In genomic region chr4:129513086-129513767, GRCm38 (mm10) we compare ENCODE assay signal across 8 mouse cellular contexts. TPM values are rescaled to one million over a fixed set of nuclear protein-coding genes. Genes with fewer than 3 reads are reported as not detected.
DNase-seq lines count a peak whose midpoint lies in the region; ATAC-seq and TF ChIP-seq lines count a peak whose summit lies in the region.

Gene Marcksl1 (plus strand): TSS chr4:129513581.

- peaks cover 4% of the 10 kb centered on the region for H3K4me1 ChIP-seq in ES-Bruce4 (ENCODE audit: control insufficient read depth, insufficient read depth, low read length)
- no peaks in the 10 kb centered on the region for H3K4me1 ChIP-seq in forebrain, postnatal 0 days (ENCODE audit: insufficient read depth)
- H3K4me1 ChIP-seq in lung, embryonic 14.5 days (ENCODE audit: insufficient read depth) = 0 out of 2 replicates have a peak, but pooled peaks cover 3% of the 10 kb centered on the region
- H3K4me1 ChIP-seq in thymus, adult 2 months (replicated peaks; ENCODE audit: control insufficient read depth, insufficient read depth, low read length) = peaks cover 11% of the 10 kb centered on the region; the same call in 1 of the 2 replicates

- H3K4me3 ChIP-seq in ES-Bruce4 (ENCODE audit: low read depth, low read length) = peak within 1 kb of the TSS; percentile 69
- peak within 1 kb of the TSS; percentile 100 for H3K4me3 ChIP-seq in forebrain, postnatal 0 days (ENCODE audit: low read depth, low read length)
- H3K4me3 ChIP-seq in lung, embryonic 14.5 days (ENCODE audit: low read depth, low read length) = peak within 1 kb of the TSS; percentile 100
- H3K4me3 ChIP-seq in thymus, adult 2 months (ENCODE audit: control insufficient read depth, insufficient read depth, low read length) = peak within 1 kb of the TSS; percentile 80

- TF ChIP-seq EP300 in ES-Bruce4 (IDR thresholded peaks at IDR 0.05; ENCODE audit: insufficient read depth, low read depth, low read length) = no peak

- no peak for TF ChIP-seq CTCF in ES-Bruce4 (IDR thresholded peaks at IDR 0.05; ENCODE audit: low read depth, low read length)
- 0 out of 2 replicates have a peak, but pooled peaks have one; percentile 2 for TF ChIP-seq CTCF in forebrain, postnatal 0 days (IDR thresholded peaks at IDR 0.05; ENCODE audit: low read depth)
- no peak for TF ChIP-seq CTCF in lung, embryonic 14.5 days (IDR thresholded peaks at IDR 0.05; ENCODE audit: low read depth)
- TF ChIP-seq CTCF in thymus, adult 2 months (IDR thresholded peaks at IDR 0.05; ENCODE audit: borderline replicate concordance, control insufficient read depth, extremely low read depth, insufficient read depth, low read length, poor library complexity) = peak; percentile 35; the same call in 1 of the 2 replicates

- peak within 1 kb of the TSS; percentile 36; the same call in 1 of the 2 replicates for H3K27ac ChIP-seq in ES-Bruce4 (ENCODE audit: insufficient read depth, low read length)
- H3K27ac ChIP-seq in forebrain, postnatal 0 days (ENCODE audit: low read depth, low read length) = peak within 1 kb of the TSS; percentile 98
- peak within 1 kb of the TSS; percentile 97 for H3K27ac ChIP-seq in lung, embryonic 14.5 days (ENCODE audit: low read depth)
- no peak within 1 kb of the TSS for H3K27ac ChIP-seq in thymus, adult 2 months (ENCODE audit: control insufficient read depth, insufficient read depth, low read length)

- peak; percentile 74 for TF ChIP-seq POLR2A in ES-Bruce4 (IDR thresholded peaks at IDR 0.05; ENCODE audit: insufficient read depth, low read length)
- peak; percentile 96 for TF ChIP-seq POLR2A in thymus, adult 2 months (IDR thresholded peaks at IDR 0.05; ENCODE audit: control insufficient read depth, extremely low read depth, insufficient read depth, low read length, poor library complexity)

- WGBS in forebrain, postnatal 0 days = 5% methylated on average over 45 of the region's 47 CpGs
- WGBS in lung, embryonic 14.5 days = 5% methylated on average over 46 of the region's 47 CpGs
- 13% methylated on average over 47 of the region's 47 CpGs for whole genome bisulfite sequencing in thymus, adult 2 months

- peak within 1 kb of the TSS; percentile 99 for H3K9ac ChIP-seq in ES-Bruce4 (ENCODE audit: low read depth, poor library complexity, severe bottlenecking)
- peak within 1 kb of the TSS; percentile 100 for H3K9ac ChIP-seq in forebrain, postnatal 0 days
- H3K9ac ChIP-seq in lung, embryonic 14.5 days = peak within 1 kb of the TSS; percentile 100

- DNase-seq in brain, adult 2 months (ENCODE audit: low read depth, low spot score) = peak; percentile 69
- peak; percentile 93 for DNase-seq in forebrain, postnatal 0 days
- DNase-seq in layer of hippocampus, adult 8-10 months (ENCODE audit: low spot score in 2 of 2) = peak in 1 of 2 experiments; percentile 74
- DNase-seq in lung, embryonic 14.5 days = peak; percentile 96
- peak; percentile 94 for DNase-seq in thymus, adult 2 months

- H3K27me3 ChIP-seq in ES-Bruce4 (ENCODE audit: control insufficient read depth, insufficient read depth, low read length, poor library complexity, severe bottlenecking) = no peaks in the 10 kb centered on the region
- H3K27me3 ChIP-seq in forebrain, postnatal 0 days (ENCODE audit: insufficient read depth, low read length) = no peaks in the 10 kb centered on the region
- H3K27me3 ChIP-seq in lung, embryonic 14.5 days (ENCODE audit: insufficient read depth, low read length) = no peaks in the 10 kb centered on the region
- no peaks in the 10 kb centered on the region for H3K27me3 ChIP-seq in thymus, adult 2 months (ENCODE audit: control insufficient read depth, insufficient read depth, low read length)

- peaks cover 18% of the 10 kb centered on the region for H3K36me3 ChIP-seq in ES-Bruce4 (ENCODE audit: control insufficient read depth, insufficient read depth, low read length, poor library complexity, severe bottlenecking)
- H3K36me3 ChIP-seq in forebrain, postnatal 0 days (ENCODE audit: insufficient read depth) = peaks cover 14% of the 10 kb centered on the region
- H3K36me3 ChIP-seq in lung, embryonic 14.5 days (ENCODE audit: insufficient read depth) = peaks cover 31% of the 10 kb centered on the region
- H3K36me3 ChIP-seq in thymus, adult 2 months (ENCODE audit: control insufficient read depth, insufficient read depth, low read length) = peaks cover 16% of the 10 kb centered on the region

- peak; percentile 88 for ATAC-seq in forebrain, postnatal 0 days
- peak; percentile 75 for ATAC-seq in hematopoietic stem cell, adult 5-6 weeks (replicated peaks in 1 of 2; ENCODE audit: insufficient read depth in 1 of 2, low FRiP score in 2 of 2, low TSS enrichment in 1 of 2, low read depth in 1 of 2, poor library complexity in 2 of 2, severe bottlenecking in 2 of 2)
- ATAC-seq in lung, embryonic 14.5 days (ENCODE audit: insufficient read depth) = peak; percentile 86
- ATAC-seq in neutrophil, adult 5-6 weeks (ENCODE audit: extremely low read depth, insufficient number of reproducible peaks, low FRiP score, poor library complexity, severe bottlenecking) = peak; percentile 76

- peak within 1 kb of the TSS; percentile 71 for H3K4me2 ChIP-seq in forebrain, postnatal 0 days (ENCODE audit: low read depth)
- H3K4me2 ChIP-seq in lung, embryonic 14.5 days = peak within 1 kb of the TSS; percentile 72

- no peaks in the 10 kb centered on the region for H3K9me3 ChIP-seq in ES-Bruce4 (replicated peaks; ENCODE audit: control insufficient read depth, insufficient read depth, low read length, poor library complexity, severe bottlenecking)
- H3K9me3 ChIP-seq in forebrain, postnatal 0 days (ENCODE audit: low read length) = no peaks in the 10 kb centered on the region
- no peaks in the 10 kb centered on the region for H3K9me3 ChIP-seq in lung, embryonic 14.5 days (ENCODE audit: low read depth, low read length)

RNA-seq across cellular contexts. Expression of gene Marcksl1, which starts in this region (rescaled TPM):
- polyA plus RNA-seq in ES-Bruce4 (2011; ENCODE audit: insufficient read depth, insufficient read length, low read depth, missing spikeins) = 379 and 434 TPM in 2 replicates
- total RNA-seq in forebrain, postnatal 0 days (2014; rRNA removed) = 1,946 and 1,960 TPM in 2 replicates
- polyA plus RNA-seq in forebrain, postnatal 0 days (2015; fragmentation: Nextera tagmentation; extraction: Ambion mirVana) = 2,276 and 2,298 TPM in 2 replicates
- total RNA-seq in hematopoietic stem cell, adult 5-6 weeks (2017) = 159 and 228 TPM in 2 replicates
- 10 to 100 TPM; 55.9 to 79.7 (median 68.7) TPM for total RNA-seq in layer of hippocampus, adult 8-10 months (2022)
- 799 and 847 TPM in 2 replicates for polyA plus RNA-seq in lung, embryonic 14.5 days (2014; fragmentation: Nextera tagmentation; extraction: Ambion mirVana)
- 97.5 and 100 TPM in 2 replicates for total RNA-seq in neutrophil, adult 5-6 weeks (2017)
- polyA plus RNA-seq in thymus, adult 2 months (2012; rRNA removed) = 152 and 190 TPM in 2 replicates

Comparison
In these comparisons a context has a peak if more than half of its experiments do, and no peak if none do; other contexts are left out.
1. CTCF ChIP-seq: peak in forebrain, postnatal 0 days (single experiment) and thymus, adult 2 months (single experiment); none in ES-Bruce4 (single experiment) and lung, embryonic 14.5 days (single experiment).
2. Peak in every context shown above with its lines, with median percentiles within 50 percentile points of each other: H3K4me3 ChIP-seq, H3K9ac ChIP-seq and ATAC-seq.